Mouse (Mus musculus): ENCODE results near the gene Hoxd4. TPM values are rescaled to one million over a fixed set of nuclear protein-coding genes. Genes with fewer than 3 reads are reported as not detected.

The Hoxd4 gene
- total and polyA plus RNA-seq, 3 experiments, result 0.21 to 1.0 (median 0.45) TPM

DNA sequence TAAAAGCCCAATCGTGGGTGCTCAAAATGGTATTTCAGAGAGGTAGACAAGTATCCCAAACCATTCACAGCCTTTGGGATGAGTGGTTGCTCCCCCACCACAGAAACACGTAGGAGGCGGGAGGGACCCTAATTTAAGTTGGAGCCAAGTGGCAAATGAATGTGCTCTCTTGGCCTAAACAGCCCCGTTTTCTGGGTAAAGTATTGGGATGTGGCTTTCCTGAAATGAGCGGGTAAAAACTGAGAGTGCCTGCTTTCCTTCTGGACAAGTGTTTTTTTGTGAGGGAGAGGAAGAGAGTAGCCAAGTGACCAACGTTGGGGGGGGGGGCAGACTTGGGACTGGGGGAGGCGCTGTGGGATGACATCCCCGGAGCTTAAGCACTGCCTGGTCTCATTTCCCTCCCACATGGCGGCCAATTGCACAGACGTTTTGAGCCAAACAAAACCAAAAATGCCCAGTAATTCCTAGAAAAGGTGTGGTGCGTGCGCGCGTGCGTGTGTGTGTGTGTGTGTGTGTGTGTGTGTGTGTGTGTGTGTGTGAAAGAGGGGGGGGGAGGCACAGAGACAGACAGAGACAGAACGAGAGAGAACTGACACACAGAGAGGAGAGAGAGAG lies 693 bp upstream of the Hoxd4 start:
- whole genome bisulfite sequencing, result 6% methylated on average over 16 of the region's 16 CpGs

DNA sequence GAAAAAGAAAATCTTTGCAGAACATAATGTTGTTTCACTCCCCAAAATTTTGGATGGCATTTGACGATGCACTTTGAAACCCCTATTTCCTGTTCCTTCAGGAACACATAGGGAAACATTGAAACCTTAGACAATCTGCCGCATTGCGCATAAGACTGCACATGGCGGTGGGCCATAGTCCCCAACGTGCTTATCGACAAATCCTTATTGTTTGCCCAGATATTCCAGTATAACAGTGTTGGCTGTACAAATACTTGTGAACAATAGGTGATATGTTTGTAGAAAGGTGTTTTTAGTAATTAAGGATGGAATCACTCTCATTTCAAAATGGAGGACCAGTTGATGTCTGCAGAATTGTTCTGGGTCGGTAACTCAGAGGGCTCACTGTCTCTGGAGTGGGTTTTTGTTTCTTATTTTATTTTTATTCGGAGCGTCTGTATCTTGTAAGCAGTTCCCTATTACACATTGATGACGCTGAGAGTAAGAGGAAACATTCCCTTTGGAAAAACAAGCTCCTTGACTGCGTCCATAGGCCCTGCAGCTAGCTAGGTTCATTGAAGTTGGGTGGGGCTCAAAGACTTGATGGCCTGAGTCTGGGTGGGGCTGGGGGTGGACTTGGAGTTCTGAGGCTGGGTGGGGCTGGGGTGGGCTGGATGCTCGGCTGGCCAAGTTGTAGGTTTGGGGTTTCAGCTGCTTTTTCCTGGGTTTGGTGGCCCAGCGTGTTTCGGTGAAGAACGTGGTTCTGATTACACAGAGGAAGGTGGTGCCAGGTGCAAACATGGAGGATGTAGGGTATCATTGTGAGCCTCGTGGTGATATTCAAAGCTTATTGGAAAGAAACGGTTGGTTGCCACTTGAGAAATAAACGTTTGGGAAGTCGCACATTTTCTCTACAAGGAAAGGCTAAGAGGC lies 1.8 kb downstream of the Hoxd4 start:
- 15% methylated on average over 19 of the region's 19 CpGs for WGBS
- Histone ChIP-seq H3K4me3 (no peak overlapping the region), H3K27me3 (ENCODE audit: control insufficient read depth, insufficient read depth, low read length) (peaks cover 24% of the 10 kb centered on the region), H3K27ac (no peak overlapping the region), H3K79me2 (replicated peaks; ENCODE audit: control insufficient read depth, insufficient read depth, low read length) (no peaks in the 10 kb centered on the region), H3K9ac (ENCODE audit: low read depth, low read length) (no peak overlapping the region), H3K4me1 (ENCODE audit: control insufficient read depth, insufficient read depth, low read length) (no peaks in the 10 kb centered on the region), H3K36me3 (ENCODE audit: control insufficient read depth, insufficient read depth, low read length) (no peaks in the 10 kb centered on the region)
- TF ChIP-seq EP300 (IDR thresholded peaks at IDR 0.05; ENCODE audit: insufficient read depth, low read depth, low read length) (no peak), CTCF (IDR thresholded peaks at IDR 0.05) (no peak), POLR2A (IDR thresholded peaks at IDR 0.05; ENCODE audit: insufficient read depth, low read depth, low read length) (no peak)
- intact Hi-C loops (cut with DNase I), result no loop called here
- DNase-seq, result peak in 1 of 2 experiments; percentile 18

More for the DNA sequence above, 693 bp upstream of the Hoxd4 start:
- TF ChIP-seq CTCF (IDR thresholded peaks at IDR 0.05), result no peak
- no peak for TF ChIP-seq EP300 (IDR thresholded peaks at IDR 0.05; ENCODE audit: insufficient read depth, low read depth, low read length)
- no peak for TF ChIP-seq POLR2A (IDR thresholded peaks at IDR 0.05; ENCODE audit: insufficient read depth, low read depth, low read length)
- Histone ChIP-seq H3K27ac (no peak overlapping the region), H3K27me3 (ENCODE audit: control insufficient read depth, insufficient read depth, low read length) (peaks cover 28% of the 10 kb centered on the region), H3K36me3 (ENCODE audit: control insufficient read depth, insufficient read depth, low read length) (no peaks in the 10 kb centered on the region), H3K4me1 (ENCODE audit: control insufficient read depth, insufficient read depth, low read length) (no peaks in the 10 kb centered on the region), H3K4me3 (no peak overlapping the region), H3K79me2 (replicated peaks; ENCODE audit: control insufficient read depth, insufficient read depth, low read length) (no peaks in the 10 kb centered on the region), H3K9ac (ENCODE audit: low read depth, low read length) (no peak overlapping the region)
- intact Hi-C loops (cut with DNase I), result no loop called here
- DNase-seq, result no peak

DNA sequence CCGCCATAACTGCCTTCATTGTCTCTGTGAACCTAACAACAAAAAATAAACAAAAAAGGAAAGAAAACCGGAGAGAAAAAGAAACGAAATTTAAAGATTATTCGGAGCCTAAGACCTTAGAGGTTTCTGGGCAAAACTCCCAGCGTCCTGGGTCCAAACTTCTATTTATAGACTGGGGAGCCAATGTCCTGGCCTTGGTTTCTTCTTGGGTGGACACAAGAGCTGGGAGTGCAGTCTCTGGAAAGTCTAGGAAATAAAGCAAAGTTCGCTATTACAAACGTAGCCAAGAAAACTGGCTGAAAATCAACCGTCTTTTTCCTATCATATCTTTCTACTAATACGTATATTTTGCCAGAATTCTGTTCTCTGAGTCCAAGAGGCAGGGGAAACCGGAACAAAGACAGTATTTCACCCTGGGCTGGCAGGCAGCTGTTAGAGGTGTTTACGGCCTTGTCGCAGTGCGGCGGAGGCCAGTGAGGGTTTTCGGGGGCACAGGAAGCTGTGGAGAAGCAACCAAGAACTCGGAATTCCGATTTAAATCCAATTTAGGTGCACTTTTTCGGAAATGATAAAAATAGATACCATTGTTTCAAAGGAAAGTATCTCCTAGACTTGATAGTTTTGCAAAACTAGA lies 2.5 kb downstream of the Hoxd4 start:
- no peak overlapping the region for H3K27ac ChIP-seq
- no peaks in the 10 kb centered on the region for H3K79me2 ChIP-seq (replicated peaks; ENCODE audit: control insufficient read depth, insufficient read depth, low read length)
- DNase-seq, result no peak
- intact Hi-C loops (cut with DNase I), result no loop called here
- WGBS, result 19% methylated on average over 18 of the region's 18 CpGs
- H3K27me3 ChIP-seq (ENCODE audit: control insufficient read depth, insufficient read depth, low read length), result peaks cover 24% of the 10 kb centered on the region
- no peaks in the 10 kb centered on the region for H3K4me1 ChIP-seq (ENCODE audit: control insufficient read depth, insufficient read depth, low read length)
- no peaks in the 10 kb centered on the region for H3K36me3 ChIP-seq (ENCODE audit: control insufficient read depth, insufficient read depth, low read length)
- no peak for TF ChIP-seq EP300 (IDR thresholded peaks at IDR 0.05; ENCODE audit: insufficient read depth, low read depth, low read length)
- no peak for TF ChIP-seq CTCF (IDR thresholded peaks at IDR 0.05)
- no peak overlapping the region for H3K4me3 ChIP-seq
- H3K9ac ChIP-seq (ENCODE audit: low read depth, low read length), result no peak overlapping the region

DNA sequence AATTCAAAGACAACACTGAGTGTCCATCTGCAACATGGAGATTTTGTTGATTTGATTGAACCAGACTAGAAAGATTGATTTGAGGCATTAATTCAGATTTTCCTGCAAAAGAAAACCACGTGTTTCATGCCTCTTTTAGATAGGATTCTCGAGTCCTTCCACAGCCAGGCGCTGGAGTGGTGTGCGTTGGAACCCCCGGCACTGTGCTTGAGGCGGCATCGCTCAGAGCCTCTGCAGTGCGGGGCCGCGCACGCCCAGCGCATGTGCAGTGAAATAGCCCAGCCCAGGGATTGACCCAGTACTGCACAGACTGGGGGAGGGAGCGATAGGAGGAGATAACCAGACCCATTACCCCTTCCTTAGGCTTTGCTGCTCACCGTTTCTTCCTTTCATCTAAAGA lies 3.2 kb downstream of the Hoxd4 start:
- Histone ChIP-seq H3K4me3 (no peak overlapping the region), H3K36me3 (ENCODE audit: control insufficient read depth, insufficient read depth, low read length) (no peaks in the 10 kb centered on the region), H3K27ac (no peak overlapping the region), H3K4me1 (ENCODE audit: control insufficient read depth, insufficient read depth, low read length) (no peaks in the 10 kb centered on the region), H3K79me2 (replicated peaks; ENCODE audit: control insufficient read depth, insufficient read depth, low read length) (no peaks in the 10 kb centered on the region), H3K27me3 (ENCODE audit: control insufficient read depth, insufficient read depth, low read length) (peaks cover 23% of the 10 kb centered on the region), H3K9ac (ENCODE audit: low read depth, low read length) (no peak overlapping the region)
- TF ChIP-seq CTCF (IDR thresholded peaks at IDR 0.05) (no peak), POLR2A (IDR thresholded peaks at IDR 0.05; ENCODE audit: insufficient read depth, low read depth, low read length) (no peak), EP300 (IDR thresholded peaks at IDR 0.05; ENCODE audit: insufficient read depth, low read depth, low read length) (no peak)
- WGBS, result 15% methylated on average over 14 of the region's 14 CpGs
- DNase-seq, result no peak
- intact Hi-C loops (cut with DNase I), result loop anchor here (1.0 kb wide), 2 partner anchors 340 to 423 kb away; no protein-coding TSS in a partner anchor

DNA sequence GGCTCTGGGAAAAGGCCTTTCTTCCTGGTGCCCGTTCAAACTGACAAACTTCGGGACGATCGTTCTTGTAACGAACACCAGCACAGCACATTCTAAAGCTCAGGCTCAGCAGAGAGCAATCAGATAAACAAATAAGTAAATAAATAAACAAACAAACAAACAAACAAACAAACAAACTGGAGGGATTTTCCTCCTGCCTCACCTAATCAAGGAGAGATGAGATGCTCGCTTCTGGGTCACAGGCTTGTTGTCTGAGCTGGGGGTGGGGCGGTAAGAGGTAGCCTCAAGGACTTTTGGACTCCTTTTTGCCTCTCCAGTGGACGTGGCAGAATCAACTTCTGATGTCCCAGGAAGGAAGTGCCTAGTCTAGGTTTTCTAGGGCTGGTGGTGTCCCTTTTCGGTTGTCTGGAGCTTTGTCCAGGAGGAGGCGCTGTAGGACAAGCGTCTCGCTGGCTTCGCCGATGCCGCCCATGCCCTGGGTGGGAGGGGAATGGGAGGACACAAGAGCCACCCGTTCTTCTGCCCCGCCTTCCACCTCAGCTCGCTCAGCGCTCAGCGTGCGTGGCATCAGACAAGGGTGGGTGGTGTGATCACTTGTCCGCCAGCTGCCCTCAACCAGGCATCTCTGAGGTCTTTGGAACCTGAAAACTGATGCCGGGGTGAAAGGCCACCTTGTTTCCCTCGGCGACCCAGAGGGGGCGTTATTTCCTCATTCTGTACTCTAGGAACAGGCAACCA lies 3.9 kb downstream of the Hoxd4 start:
- TF ChIP-seq EP300 (IDR thresholded peaks at IDR 0.05; ENCODE audit: insufficient read depth, low read depth, low read length), result peak; percentile 60; the same call in 1 of the 2 replicates
- no peak for TF ChIP-seq POLR2A (IDR thresholded peaks at IDR 0.05; ENCODE audit: insufficient read depth, low read depth, low read length)
- peak; percentile 88 for TF ChIP-seq CTCF (IDR thresholded peaks at IDR 0.05)
- Histone ChIP-seq H3K36me3 (ENCODE audit: control insufficient read depth, insufficient read depth, low read length) (no peaks in the 10 kb centered on the region), H3K4me1 (ENCODE audit: control insufficient read depth, insufficient read depth, low read length) (no peaks in the 10 kb centered on the region), H3K27ac (no peak overlapping the region), H3K4me3 (no peak overlapping the region), H3K27me3 (ENCODE audit: control insufficient read depth, insufficient read depth, low read length) (peaks cover 21% of the 10 kb centered on the region), H3K79me2 (replicated peaks; ENCODE audit: control insufficient read depth, insufficient read depth, low read length) (no peaks in the 10 kb centered on the region), H3K9ac (ENCODE audit: low read depth, low read length) (no peak overlapping the region)
- peak; percentile 75 to 85 for DNase-seq
- 5% methylated on average over 26 of the region's 26 CpGs for WGBS
- intact Hi-C loops (cut with DNase I), result loop anchor here (1.0 kb wide), 3 partner anchors 249 to 423 kb away; no protein-coding TSS in a partner anchor

All from heart, adult 2 months (tissue).